Mouse (Mus musculus) heart, embryonic 14.5 days (tissue): ENCODE measurements around the gene Ccdc152. TPM values are rescaled to one million over a fixed set of nuclear protein-coding genes. Genes with fewer than 3 reads are reported as not detected.

Source experiments
- ATAC-seq: fragments of 200-750 bp; cut with Nextera tagmentation; 2 replicates; pipeline ENCODE4 v1.8.0; 2017; ENCODE audit warnings: low read depth, moderate TSS enrichment; ENCODE audit not compliant: insufficient number of reproducible peaks, insufficient read depth, low FRiP score
- H3K27ac ChIP-seq, 2 experiments: fragments of 200-500 bp in 1 of 2; fragments of 300-500 bp in 1 of 2; sonication (generic) in 1 of 2; replicated peaks in 1 of 2; 2 replicates each; pipeline ENCODE4 v1.5.1; 2012 to 2014; ENCODE audit warnings: low read depth in 2 of 2, low read length in 2 of 2, control low read depth in 1 of 2, mild to moderate bottlenecking in 1 of 2, mixed read lengths in 1 of 2; ENCODE audit not compliant: control insufficient read depth in 1 of 2, insufficient read depth in 1 of 2
- H3K27me3 ChIP-seq: fragments of 300-500 bp; sonication (generic); 2 replicates; pipeline ENCODE4 v1.6.1; 2014; ENCODE audit warnings: mild to moderate bottlenecking, low read length, control low read depth; ENCODE audit not compliant: control insufficient read depth, insufficient read depth
- H3K36me3 ChIP-seq: fragments of 300-500 bp; sonication (generic); 2 replicates; pipeline ENCODE4 v1.6.1; 2014; ENCODE audit warnings: mild to moderate bottlenecking, control low read depth, low read length, mixed read lengths; ENCODE audit not compliant: control insufficient read depth, insufficient read depth
- H3K4me1 ChIP-seq, 2 experiments: fragments of 200-500 bp in 1 of 2; fragments of 300-500 bp in 1 of 2; sonication (generic) in 1 of 2; 2 replicates each; pipeline ENCODE4 v1.6.1; 2012 to 2014; ENCODE audit warnings: low read length in 2 of 2, control low read depth in 1 of 2, mixed read lengths in 1 of 2; ENCODE audit not compliant: control insufficient read depth in 2 of 2, insufficient read depth in 2 of 2
- H3K4me2 ChIP-seq: fragments of 300-500 bp; sonication (generic); 2 replicates; pipeline ENCODE4 v1.6.1; 2014; ENCODE audit warnings: mild to moderate bottlenecking, low read length
- H3K4me3 ChIP-seq, 2 experiments: fragments of 200-500 bp in 1 of 2; fragments of 300-500 bp in 1 of 2; sonication (generic) in 1 of 2; 2 replicates each; pipeline ENCODE4 v1.5.1; 2012 to 2014; ENCODE audit warnings: low read length in 2 of 2, mild to moderate bottlenecking in 2 of 2, control low read depth in 1 of 2, low read depth in 1 of 2, moderate library complexity in 1 of 2; ENCODE audit not compliant: control insufficient read depth in 1 of 2, insufficient read depth in 1 of 2
- H3K9ac ChIP-seq: fragments of 300-500 bp; sonication (generic); 2 replicates; pipeline ENCODE4 v1.6.1; 2014; ENCODE audit warnings: mild to moderate bottlenecking, low read length
- H3K9me3 ChIP-seq: fragments of 300-500 bp; sonication (generic); 2 replicates; pipeline ENCODE4 v1.6.1; 2016; ENCODE audit warnings: low read length, control low read depth; ENCODE audit not compliant: control insufficient read depth
- WGBS: fragments of 180-500 bp; shearing (Covaris S2); extraction: QIAGEN DNeasy Blood & Tissue Kit; methylation state at CpG from one replicate; pipeline ENCODE4 v1.1.7; 2014; 5-methylcytosine and 5-hydroxymethylcytosine counted together
- polyA plus RNA-seq: library from polyadenylated mRNA; unstranded; fragments of >200 nt; fragmentation: Nextera tagmentation; extraction: Ambion mirVana; gene quantifications from 2 replicates; pipeline ENCODE4 v1.2.1, GENCODE M21; 2014

Gene Ccdc152
- polyA plus RNA-seq, 1 experiment from 2014 or later: 0.18 TPM

DNA sequence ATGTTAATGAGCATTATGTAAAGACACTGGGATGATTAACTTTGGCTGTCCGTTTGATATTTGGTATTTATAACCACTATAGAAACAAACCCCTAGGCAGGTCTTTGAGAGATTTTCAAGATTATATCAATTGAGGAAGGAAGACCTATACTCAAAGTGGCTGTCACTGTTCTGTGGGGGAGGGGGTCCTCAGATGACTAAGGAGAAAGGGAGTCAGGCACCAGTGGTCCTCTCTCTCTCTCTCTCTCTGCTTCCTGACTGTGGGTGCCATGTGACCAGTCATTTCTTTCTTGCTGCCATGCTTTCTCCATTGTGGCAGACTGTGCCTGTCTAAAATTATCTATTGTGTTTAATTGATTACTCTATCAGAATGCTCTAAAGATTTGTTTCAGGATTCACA lies 38.5 kb downstream of the Ccdc152 start:
- no peak overlapping the region for H3K4me3 ChIP-seq
- no peak for ATAC-seq
- no peaks in the 10 kb centered on the region for H3K27me3 ChIP-seq
- no peak overlapping the region for H3K4me2 ChIP-seq
- WGBS: 80% methylated on average over 1 of the region's 1 CpGs
- no peak overlapping the region for H3K9ac ChIP-seq
- no peak overlapping the region for H3K27ac ChIP-seq
- no peaks in the 10 kb centered on the region for H3K36me3 ChIP-seq
- H3K9me3 ChIP-seq: no peaks in the 10 kb centered on the region
- H3K4me1 ChIP-seq: peaks cover 0 to under 1% of the 10 kb centered on the region in 2 experiments; a peak in 2 of 4 replicates

DNA sequence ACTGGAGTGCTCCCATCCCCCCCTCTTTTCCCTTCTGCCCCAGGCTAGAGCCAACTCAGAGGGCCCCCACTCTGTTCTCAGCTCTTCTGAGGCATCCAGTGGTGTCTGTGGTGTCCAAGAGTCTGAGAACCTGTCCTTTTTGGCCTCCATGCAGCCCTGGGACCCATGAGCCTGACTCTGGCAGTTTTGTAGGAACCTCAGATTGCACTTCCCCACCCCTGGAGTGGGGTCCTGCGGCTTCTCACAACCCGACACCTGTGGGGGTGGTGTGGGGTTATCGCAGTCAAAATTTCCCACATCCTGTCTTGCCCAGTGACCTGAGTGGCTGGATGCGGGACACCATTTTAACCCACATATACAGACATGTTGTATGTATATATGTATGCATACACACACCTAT lies 39.0 kb downstream of the Ccdc152 start:
- H3K9ac ChIP-seq: no peak overlapping the region
- no peaks in the 10 kb centered on the region for H3K9me3 ChIP-seq
- no peaks in the 10 kb centered on the region; a peak in 1 of 4 replicates for H3K4me1 ChIP-seq
- no peaks in the 10 kb centered on the region for H3K27me3 ChIP-seq
- no peaks in the 10 kb centered on the region for H3K36me3 ChIP-seq
- no peak overlapping the region for H3K4me2 ChIP-seq
- ATAC-seq: no peak
- H3K4me3 ChIP-seq: no peak overlapping the region
- no peak overlapping the region for H3K27ac ChIP-seq
- WGBS: 89% methylated on average over 4 of the region's 4 CpGs

DNA sequence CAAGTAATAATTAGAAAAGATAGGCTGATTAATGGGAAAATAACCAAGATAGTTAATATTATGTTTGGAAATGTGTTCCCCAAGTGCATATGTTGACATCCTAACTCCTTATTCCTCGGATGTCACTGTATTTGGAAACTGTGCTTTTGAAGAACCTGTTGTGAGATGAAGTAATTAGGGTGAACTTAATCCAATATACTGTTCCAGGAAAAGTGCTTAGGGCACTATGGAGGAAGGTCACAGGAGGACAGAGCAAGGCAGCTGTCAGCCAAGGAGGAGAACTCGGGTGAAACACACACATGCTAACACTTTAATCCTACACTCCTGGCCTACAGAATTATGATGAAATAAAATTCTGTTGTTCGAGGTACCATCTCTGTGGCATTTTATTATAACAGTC lies 40.4 kb downstream of the Ccdc152 start:
- no peak for ATAC-seq
- no peak overlapping the region for H3K4me2 ChIP-seq
- H3K27ac ChIP-seq: no peak overlapping the region
- no peak overlapping the region for H3K9ac ChIP-seq
- H3K36me3 ChIP-seq: no peaks in the 10 kb centered on the region
- no peak overlapping the region for H3K4me3 ChIP-seq
- no peaks in the 10 kb centered on the region for H3K27me3 ChIP-seq
- H3K9me3 ChIP-seq: no peaks in the 10 kb centered on the region
- H3K4me1 ChIP-seq: no peaks in the 10 kb centered on the region; a peak in 1 of 4 replicates
- WGBS: 79% methylated on average over 3 of the region's 3 CpGs

DNA sequence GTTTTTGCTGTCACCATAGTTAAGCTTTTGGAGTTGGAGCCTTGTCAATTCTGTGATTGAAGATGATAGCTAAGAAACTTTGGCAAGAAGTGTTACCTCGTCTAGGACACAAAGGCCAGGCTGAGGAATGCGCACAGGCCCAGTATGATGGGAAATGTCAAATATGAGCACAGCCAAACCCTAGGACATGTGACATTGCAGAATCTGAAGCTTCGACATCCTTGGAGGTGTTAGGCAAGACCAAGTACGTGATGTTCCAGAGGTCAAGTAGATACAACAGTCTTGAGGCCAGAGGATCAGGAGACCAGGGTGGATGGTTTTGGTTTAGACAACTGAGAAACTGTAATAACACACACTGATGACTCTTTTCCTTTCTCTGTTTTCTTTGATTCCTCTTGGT lies 43.0 kb downstream of the Ccdc152 start:
- no peaks in the 10 kb centered on the region; a peak in 1 of 4 replicates for H3K4me1 ChIP-seq
- H3K27me3 ChIP-seq: no peaks in the 10 kb centered on the region
- H3K4me3 ChIP-seq: no peak overlapping the region
- H3K27ac ChIP-seq: no peak overlapping the region
- WGBS: 70% methylated on average over 4 of the region's 4 CpGs
- H3K36me3 ChIP-seq: no peaks in the 10 kb centered on the region
- no peak overlapping the region for H3K4me2 ChIP-seq
- no peak for ATAC-seq
- no peaks in the 10 kb centered on the region for H3K9me3 ChIP-seq
- no peak overlapping the region for H3K9ac ChIP-seq

DNA sequence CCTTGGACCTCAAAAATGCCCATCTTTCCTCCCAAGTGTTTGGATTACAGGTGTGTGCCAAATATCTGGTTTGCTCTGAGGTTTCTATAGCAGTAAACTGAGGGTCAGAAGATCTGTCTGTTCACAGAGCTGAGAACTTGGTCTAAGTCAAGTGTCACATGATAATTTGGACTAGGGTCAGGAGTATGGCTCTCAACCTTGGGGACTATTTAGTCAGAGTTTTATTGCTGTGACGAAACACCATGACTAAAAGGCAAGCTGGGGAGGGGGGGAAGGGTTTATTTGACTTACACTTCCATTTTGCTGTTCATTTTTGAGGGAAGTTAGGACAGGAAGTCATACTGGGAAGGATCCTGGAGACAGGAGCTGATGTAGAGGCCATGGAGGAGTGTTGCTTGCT lies 44.3 kb downstream of the Ccdc152 start:
- Histone ChIP-seq H3K4me1 (no peaks in the 10 kb centered on the region; a peak in 1 of 4 replicates), H3K4me3 (no peak overlapping the region), H3K9ac (no peak overlapping the region), H3K27me3 (no peaks in the 10 kb centered on the region), H3K4me2 (no peak overlapping the region), H3K36me3 (no peaks in the 10 kb centered on the region), H3K9me3 (no peaks in the 10 kb centered on the region), H3K27ac (no peak overlapping the region)
- no peak for ATAC-seq
- 90% methylated on average over 1 of the region's 1 CpGs for WGBS

DNA sequence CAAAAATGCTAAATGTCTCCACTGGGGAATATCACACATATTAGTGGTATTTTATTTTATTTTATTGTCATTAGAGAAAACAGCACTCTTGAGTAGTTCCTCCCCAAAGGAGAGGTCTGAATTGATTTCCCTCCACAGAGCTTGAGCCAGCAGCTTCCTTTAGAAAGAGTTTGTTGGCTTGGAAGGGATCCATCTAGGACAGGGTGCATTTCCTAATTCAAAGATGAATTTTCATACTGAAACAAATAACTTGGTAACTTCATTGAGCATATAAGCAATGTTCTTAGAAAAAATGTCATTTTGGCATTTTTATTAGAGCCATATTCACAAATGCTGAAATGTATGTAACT lies 51.6 kb downstream of the Ccdc152 start:
- no peak for ATAC-seq
- no peaks in the 10 kb centered on the region for H3K36me3 ChIP-seq
- peaks cover 7 to 30% of the 10 kb centered on the region in 2 experiments for H3K4me1 ChIP-seq
- H3K4me3 ChIP-seq: no peak overlapping the region
- no peak overlapping the region for H3K4me2 ChIP-seq
- H3K9ac ChIP-seq: no peak overlapping the region
- H3K27ac ChIP-seq: no peak overlapping the region; a peak in 1 of 4 replicates
- H3K9me3 ChIP-seq: no peaks in the 10 kb centered on the region
- H3K27me3 ChIP-seq: no peaks in the 10 kb centered on the region

DNA sequence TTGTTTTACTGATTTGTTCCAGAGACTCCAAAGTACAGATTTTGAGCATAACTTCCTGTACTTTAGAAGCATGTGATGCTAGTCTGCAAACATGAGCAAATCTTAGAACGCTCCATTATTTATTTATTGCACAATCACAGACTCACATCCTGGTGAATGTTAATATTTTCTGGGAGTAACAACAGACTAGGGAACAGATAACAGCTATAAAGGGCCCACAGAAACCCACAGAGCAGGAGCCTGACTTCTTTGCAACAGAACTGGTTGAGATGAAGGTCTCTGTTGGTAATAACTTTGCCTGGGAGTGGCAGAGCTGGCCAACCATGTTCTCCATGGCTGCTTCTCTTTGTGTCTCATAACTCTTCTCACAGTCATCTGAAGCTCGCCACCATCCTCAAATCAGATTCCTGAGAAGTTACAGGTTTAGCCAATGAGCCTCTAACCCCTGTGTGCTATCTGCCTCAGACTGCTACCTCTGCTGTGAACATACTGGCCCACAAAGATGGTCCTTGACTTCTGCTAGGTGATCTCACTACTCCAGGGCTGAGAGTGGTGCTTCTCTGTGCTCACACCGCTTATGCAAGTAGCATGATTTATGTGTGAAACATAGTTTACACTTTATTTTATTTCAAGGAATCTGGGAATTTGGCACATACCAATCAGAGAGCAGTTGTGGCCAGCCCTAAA lies 52.2 kb downstream of the Ccdc152 start:
- Histone ChIP-seq H3K4me1 (peaks cover 7 to 30% of the 10 kb centered on the region in 2 experiments), H3K9me3 (no peaks in the 10 kb centered on the region), H3K4me2 (no peak overlapping the region), H3K36me3 (no peaks in the 10 kb centered on the region), H3K4me3 (no peak overlapping the region), H3K27ac (peak overlapping the region; percentile 6 to 64), H3K9ac (no peak overlapping the region), H3K27me3 (no peaks in the 10 kb centered on the region)
- 73% methylated on average over 3 of the region's 3 CpGs for WGBS
- no peak for ATAC-seq

DNA sequence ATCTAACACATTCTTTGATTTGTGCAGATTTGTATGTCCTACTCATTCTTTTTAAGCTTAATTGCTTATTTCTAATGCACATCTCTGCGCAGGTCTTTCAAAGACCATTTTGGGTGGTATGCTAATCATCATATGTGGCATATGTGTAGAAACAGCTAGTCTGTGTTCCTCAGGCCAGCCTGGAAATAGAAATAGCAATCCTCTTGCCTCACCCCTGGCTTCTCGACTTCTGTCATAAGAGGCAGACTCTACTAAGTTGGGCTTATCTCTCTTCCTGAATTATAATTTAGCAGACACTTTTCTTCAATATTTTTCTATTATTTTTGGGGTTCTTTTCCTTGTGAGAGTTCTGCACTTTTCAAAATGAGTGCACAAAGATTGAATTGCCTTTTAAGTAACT lies 52.7 kb downstream of the Ccdc152 start:
- H3K27ac ChIP-seq: peak overlapping the region in 1 of 2 experiments; percentile 64; a peak in 2 of 4 replicates
- WGBS: 38% methylated on average over 2 of the region's 2 CpGs
- no peak for ATAC-seq
- no peaks in the 10 kb centered on the region for H3K9me3 ChIP-seq
- no peaks in the 10 kb centered on the region for H3K36me3 ChIP-seq
- peaks cover 7 to 30% of the 10 kb centered on the region in 2 experiments for H3K4me1 ChIP-seq
- no peak overlapping the region for H3K4me2 ChIP-seq
- H3K4me3 ChIP-seq: no peak overlapping the region
- H3K9ac ChIP-seq: no peak overlapping the region
- H3K27me3 ChIP-seq: no peaks in the 10 kb centered on the region
